Mouse (Mus musculus) myocyte (in vitro differentiated cells): ENCODE measurements around the gene Stambpl1.

ENCODE experiments used
- CEBPB ChIP-seq: IDR thresholded peaks from 2 replicates; pipeline ENCODE4 v1.6.1; 2011; ENCODE audit warnings: mild to moderate bottlenecking, moderate library complexity; ENCODE audit not compliant: poor library complexity, insufficient read depth, severe bottlenecking
- E2F4 ChIP-seq: IDR thresholded peaks from one replicate; pipeline ENCODE4 v1.6.1; 2011; ENCODE audit warnings: mild to moderate bottlenecking, control low read depth, moderate library complexity; ENCODE audit not compliant: insufficient read depth
- MAX ChIP-seq: IDR thresholded peaks from one replicate; pipeline ENCODE4 v1.6.1; 2011; ENCODE audit warnings: low read depth, mild to moderate bottlenecking, control low read depth
- MYOD1 ChIP-seq, 3 experiments: IDR thresholded peaks; one replicate each; pipeline ENCODE4 v1.6.1; 2011; ENCODE audit warnings: control low read depth in 2 of 3, low read depth in 2 of 3, mild to moderate bottlenecking in 2 of 3, moderate library complexity in 1 of 3; ENCODE audit not compliant: insufficient read length in 2 of 3, control insufficient read depth in 1 of 3
- MYOG ChIP-seq, 3 experiments: IDR thresholded peaks; one replicate each; pipeline ENCODE4 v1.6.1; 2011; ENCODE audit warnings: control low read depth in 2 of 3, low read depth in 2 of 3, mild to moderate bottlenecking in 2 of 3; ENCODE audit not compliant: insufficient read length in 2 of 3, control insufficient read depth in 1 of 3, insufficient read depth in 1 of 3
- POLR2A ChIP-seq: IDR thresholded peaks from one replicate; pipeline ENCODE4 v1.6.1; 2011; ENCODE audit warnings: low read depth, mild to moderate bottlenecking, control low read depth, moderate library complexity; ENCODE audit not compliant: insufficient read length
- POLR2AphosphoS2 ChIP-seq: IDR thresholded peaks from one replicate; pipeline ENCODE4 v1.6.1; 2011; ENCODE audit warnings: low read depth, control low read depth; ENCODE audit not compliant: insufficient read length
- TCF12 ChIP-seq: IDR thresholded peaks from one replicate; pipeline ENCODE4 v1.6.1; 2011; ENCODE audit warnings: mild to moderate bottlenecking, control low read depth; ENCODE audit not compliant: poor library complexity, insufficient read depth, severe bottlenecking

DNA sequence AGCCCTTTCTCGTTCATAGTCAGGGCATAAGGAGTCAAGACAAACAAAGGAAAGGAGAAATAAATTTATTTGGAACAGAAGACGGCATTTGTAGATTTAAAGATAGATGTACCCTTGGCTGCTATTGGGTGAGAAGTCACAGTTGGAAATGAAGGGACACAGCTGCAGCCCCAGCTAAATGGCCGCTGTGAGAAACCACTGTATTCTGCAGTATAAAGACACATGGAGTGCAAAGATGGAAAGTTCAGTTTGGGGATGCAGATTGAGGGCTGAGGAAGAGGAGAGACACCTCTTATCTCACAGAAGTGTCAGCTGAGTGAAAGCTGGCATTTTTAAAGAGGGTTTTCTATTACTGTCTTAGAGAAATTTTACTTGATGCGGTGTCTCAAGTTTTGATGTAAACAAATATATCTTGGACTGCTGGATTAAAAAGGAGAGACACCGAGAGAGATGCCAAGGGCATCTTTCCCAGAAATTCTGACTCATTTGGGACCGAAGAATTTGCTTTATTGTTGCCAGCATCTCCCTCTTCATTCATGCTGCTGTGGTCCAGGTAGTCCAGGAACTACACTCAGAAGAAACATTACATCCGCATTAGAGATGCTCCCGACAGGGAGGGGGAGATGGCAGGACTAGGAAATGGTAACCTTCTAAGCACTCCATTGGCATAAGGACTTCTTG is 14.9 kb downstream of the Stambpl1 start:
- TF ChIP-seq POLR2A (no peak), MYOD1 (IDR thresholded peaks at IDR 0.05; ENCODE audit: control insufficient read depth in 1 of 3, insufficient read length in 2 of 3, low read depth in 2 of 3) (no peak), MAX (no peak), TCF12 (no peak), E2F4 (no peak), CEBPB (no peak), MYOG (IDR thresholded peaks at IDR 0.05; ENCODE audit: control insufficient read depth in 1 of 3, insufficient read depth in 1 of 3, insufficient read length in 2 of 3, low read depth in 2 of 3) (no peak), POLR2AphosphoS2 (no peak)
